Mouse (Mus musculus): ENCODE data around the gene St6gal1.

GRCm38 (mm10) chr16:23177856-23178255, 46.7 kb upstream of the St6gal1 start:
- TF ChIP-seq POLR2A (IDR thresholded peaks at IDR 0.05; ENCODE audit: borderline replicate concordance, low read depth, low read length) (no peak), CTCF (IDR thresholded peaks at IDR 0.05; ENCODE audit: low read depth, low read length) (no peak)

All from bone marrow macrophage, adult 2 months (primary cell).